Mouse (Mus musculus) lung, embryonic 15.5 days (tissue): ENCODE measurements around the gene Lrrn1. TPM values are rescaled to one million over a fixed set of nuclear protein-coding genes. Genes with fewer than 3 reads are reported as not detected.

ENCODE experiments used
- ATAC-seq: fragments of 200-750 bp; cut with Nextera tagmentation; 2 replicates; pipeline ENCODE4 v1.8.0; 2017; ENCODE audit warnings: moderate number of reproducible peaks, borderline replicate concordance; ENCODE audit not compliant: low FRiP score, low TSS enrichment; ENCODE audit errors: extremely low read depth
- H3K27ac ChIP-seq: fragments of 300-500 bp; sonication (generic); 2 replicates; pipeline ENCODE4 v1.5.1; 2015; ENCODE audit warnings: moderate library complexity, mild to moderate bottlenecking, inconsistent platforms
- H3K27me3 ChIP-seq: fragments of 300-500 bp; sonication (generic); 2 replicates; pipeline ENCODE4 v1.6.1; 2015; ENCODE audit warnings: inconsistent platforms
- H3K36me3 ChIP-seq: fragments of 300-500 bp; sonication (generic); 2 replicates; pipeline ENCODE4 v1.6.1; 2015; ENCODE audit warnings: inconsistent platforms
- H3K4me1 ChIP-seq: fragments of 300-500 bp; sonication (generic); 2 replicates; pipeline ENCODE4 v1.6.1; 2015; ENCODE audit warnings: inconsistent platforms
- H3K4me2 ChIP-seq: fragments of 300-500 bp; sonication (generic); 2 replicates; pipeline ENCODE4 v1.6.1; 2015; ENCODE audit warnings: inconsistent platforms, mild to moderate bottlenecking, moderate library complexity
- H3K4me3 ChIP-seq: fragments of 300-500 bp; sonication (generic); 2 replicates; pipeline ENCODE4 v1.5.1; 2015; ENCODE audit warnings: mild to moderate bottlenecking, inconsistent platforms
- H3K9ac ChIP-seq: fragments of 300-500 bp; sonication (generic); 2 replicates; pipeline ENCODE4 v1.6.1; 2015; ENCODE audit warnings: inconsistent platforms
- H3K9me3 ChIP-seq: fragments of 300-500 bp; sonication (generic); 2 replicates; pipeline ENCODE4 v1.6.1; 2016; ENCODE audit warnings: inconsistent platforms
- WGBS: fragments of 180-500 bp; shearing (Covaris S2); methylation state at CpG from one replicate; pipeline ENCODE4 v1.1.7; 2015; 5-methylcytosine and 5-hydroxymethylcytosine counted together
- polyA plus RNA-seq: library from polyadenylated mRNA; unstranded; fragments of >200 nt; fragmentation: Nextera tagmentation; extraction: Ambion mirVana; gene quantifications from 2 replicates; pipeline ENCODE4 v1.2.1, GENCODE M21; 2015

Lrrn1 gene
- polyA plus RNA-seq, 1 experiment from 2014 or later: 8.7 TPM

GRCm38 (mm10) chr6:107541918-107542317 lies 12.3 kb downstream of the Lrrn1 start:
- H3K27ac ChIP-seq: no peak overlapping the region
- ATAC-seq: no peak
- H3K4me1 ChIP-seq: no peaks in the 10 kb centered on the region
- H3K27me3 ChIP-seq: no peaks in the 10 kb centered on the region
- H3K36me3 ChIP-seq: no peaks in the 10 kb centered on the region
- no peak overlapping the region for H3K4me3 ChIP-seq
- H3K4me2 ChIP-seq: no peak overlapping the region
- WGBS: 48% methylated on average over 4 of the region's 4 CpGs
- H3K9ac ChIP-seq: no peak overlapping the region
- H3K9me3 ChIP-seq: no peaks in the 10 kb centered on the region

- no peak for ATAC-seq
Measured at GRCm38 (mm10) chr6:107546272-107546671, 16.7 kb downstream of the Lrrn1 start.

GRCm38 (mm10) chr6:107552511-107552910 lies 22.9 kb downstream of the Lrrn1 start:
- Histone ChIP-seq H3K4me2 (no peak overlapping the region), H3K4me1 (no peaks in the 10 kb centered on the region), H3K36me3 (no peaks in the 10 kb centered on the region), H3K4me3 (no peak overlapping the region), H3K9me3 (no peaks in the 10 kb centered on the region), H3K9ac (no peak overlapping the region), H3K27ac (no peak overlapping the region), H3K27me3 (no peaks in the 10 kb centered on the region)
- 79% methylated on average over 1 of the region's 1 CpGs for WGBS
- no peak for ATAC-seq

More at GRCm38 (mm10) chr6:107546272-107546671, 16.7 kb downstream of the Lrrn1 start:
- H3K9me3 ChIP-seq: no peaks in the 10 kb centered on the region
- H3K4me1 ChIP-seq: no peaks in the 10 kb centered on the region
- WGBS: 66% methylated on average over 2 of the region's 2 CpGs
- no peak overlapping the region for H3K9ac ChIP-seq
- H3K4me2 ChIP-seq: no peak overlapping the region
- no peaks in the 10 kb centered on the region for H3K27me3 ChIP-seq
- H3K36me3 ChIP-seq: no peaks in the 10 kb centered on the region
- H3K27ac ChIP-seq: no peak overlapping the region
- H3K4me3 ChIP-seq: no peak overlapping the region

- Histone ChIP-seq H3K4me3 (no peak overlapping the region), H3K4me1 (no peaks in the 10 kb centered on the region), H3K36me3 (no peaks in the 10 kb centered on the region), H3K27ac (no peak overlapping the region), H3K9ac (no peak overlapping the region), H3K9me3 (no peaks in the 10 kb centered on the region), H3K27me3 (no peaks in the 10 kb centered on the region), H3K4me2 (no peak overlapping the region)
- WGBS: 67% methylated on average over 5 of the region's 5 CpGs
- ATAC-seq: no peak
Measured at GRCm38 (mm10) chr6:107555364-107555763, 25.8 kb downstream of the Lrrn1 start.

GRCm38 (mm10) chr6:107556996-107557395 lies 27.4 kb downstream of the Lrrn1 start:
- ATAC-seq: no peak
- Histone ChIP-seq H3K4me3 (no peak overlapping the region), H3K9ac (no peak overlapping the region), H3K4me1 (no peaks in the 10 kb centered on the region), H3K9me3 (no peaks in the 10 kb centered on the region), H3K36me3 (no peaks in the 10 kb centered on the region), H3K27me3 (no peaks in the 10 kb centered on the region), H3K4me2 (no peak overlapping the region), H3K27ac (no peak overlapping the region)
- WGBS: 67% methylated on average over 3 of the region's 3 CpGs

- ATAC-seq: no peak
- WGBS: 89% methylated on average over 3 of the region's 3 CpGs
Measured at GRCm38 (mm10) chr6:107557806-107558205, 28.2 kb downstream of the Lrrn1 start.

GRCm38 (mm10) chr6:107562255-107562654 lies 32.7 kb downstream of the Lrrn1 start:
- ATAC-seq: no peak
- H3K27me3 ChIP-seq: no peaks in the 10 kb centered on the region

More at GRCm38 (mm10) chr6:107557806-107558205, 28.2 kb downstream of the Lrrn1 start:
- Histone ChIP-seq H3K9me3 (no peaks in the 10 kb centered on the region), H3K4me1 (no peaks in the 10 kb centered on the region), H3K36me3 (no peaks in the 10 kb centered on the region), H3K27ac (no peak overlapping the region), H3K4me2 (no peak overlapping the region), H3K9ac (no peak overlapping the region), H3K4me3 (no peak overlapping the region), H3K27me3 (no peaks in the 10 kb centered on the region)

GRCm38 (mm10) chr6:107566944-107567634 lies 37.5 kb downstream of the Lrrn1 start:
- no peaks in the 10 kb centered on the region for H3K36me3 ChIP-seq
- H3K4me3 ChIP-seq: no peak overlapping the region
- no peak overlapping the region for H3K9ac ChIP-seq
- H3K27ac ChIP-seq: peak overlapping the region; percentile 59
- peaks cover 9% of the 10 kb centered on the region; the same call in 1 of the 2 replicates for H3K4me1 ChIP-seq
- no peaks in the 10 kb centered on the region for H3K27me3 ChIP-seq
- 38% methylated on average over 12 of the region's 12 CpGs for WGBS
- H3K4me2 ChIP-seq: no peak overlapping the region
- no peaks in the 10 kb centered on the region for H3K9me3 ChIP-seq
- ATAC-seq: peak; percentile 55

More at GRCm38 (mm10) chr6:107562255-107562654, 32.7 kb downstream of the Lrrn1 start:
- Histone ChIP-seq H3K4me3 (no peak overlapping the region), H3K9ac (no peak overlapping the region), H3K4me1 (peaks cover 7% of the 10 kb centered on the region; the same call in 1 of the 2 replicates), H3K9me3 (no peaks in the 10 kb centered on the region), H3K4me2 (no peak overlapping the region), H3K27ac (no peak overlapping the region), H3K36me3 (no peaks in the 10 kb centered on the region)
- 73% methylated on average over 2 of the region's 2 CpGs for WGBS

- peaks cover 5% of the 10 kb centered on the region; the same call in 1 of the 2 replicates for H3K4me1 ChIP-seq
- WGBS: 53% methylated on average over 3 of the region's 3 CpGs
- no peaks in the 10 kb centered on the region for H3K9me3 ChIP-seq
- H3K4me2 ChIP-seq: no peak overlapping the region
- H3K27ac ChIP-seq: no peak overlapping the region
- H3K9ac ChIP-seq: no peak overlapping the region
- no peaks in the 10 kb centered on the region for H3K36me3 ChIP-seq
- H3K27me3 ChIP-seq: no peaks in the 10 kb centered on the region
- H3K4me3 ChIP-seq: no peak overlapping the region
- ATAC-seq: no peak
Measured at GRCm38 (mm10) chr6:107574561-107574960, 45.0 kb downstream of the Lrrn1 start.

- H3K9ac ChIP-seq: no peak overlapping the region
- H3K9me3 ChIP-seq: no peaks in the 10 kb centered on the region
- no peaks in the 10 kb centered on the region for H3K27me3 ChIP-seq
- no peak overlapping the region for H3K4me3 ChIP-seq
- ATAC-seq: no peak
- H3K4me1 ChIP-seq: peaks cover 5% of the 10 kb centered on the region; the same call in 1 of the 2 replicates
- no peak overlapping the region for H3K27ac ChIP-seq
- 34% methylated on average over 3 of the region's 3 CpGs for WGBS
- no peak overlapping the region for H3K4me2 ChIP-seq
- H3K36me3 ChIP-seq: no peaks in the 10 kb centered on the region
Measured at GRCm38 (mm10) chr6:107575405-107575804, 45.8 kb downstream of the Lrrn1 start.

GRCm38 (mm10) chr6:107577309-107577708 lies 47.7 kb downstream of the Lrrn1 start:
- H3K9ac ChIP-seq: no peak overlapping the region
- WGBS: 94% methylated on average over 8 of the region's 8 CpGs
- no peak overlapping the region for H3K27ac ChIP-seq
- no peak for ATAC-seq
- H3K27me3 ChIP-seq: no peaks in the 10 kb centered on the region
- H3K36me3 ChIP-seq: no peaks in the 10 kb centered on the region
- H3K9me3 ChIP-seq: no peaks in the 10 kb centered on the region
- no peak overlapping the region for H3K4me2 ChIP-seq
- H3K4me3 ChIP-seq: no peak overlapping the region
- H3K4me1 ChIP-seq: peaks cover 5% of the 10 kb centered on the region; the same call in 1 of the 2 replicates

GRCm38 (mm10) chr6:107583759-107584383 lies 54.3 kb downstream of the Lrrn1 start:
- 97% methylated on average over 1 of the region's 1 CpGs for WGBS
- Histone ChIP-seq H3K4me2 (no peak overlapping the region), H3K4me3 (no peak overlapping the region), H3K9ac (no peak overlapping the region), H3K4me1 (no peaks in the 10 kb centered on the region), H3K27me3 (no peaks in the 10 kb centered on the region), H3K9me3 (no peaks in the 10 kb centered on the region), H3K36me3 (no peaks in the 10 kb centered on the region), H3K27ac (no peak overlapping the region)
- ATAC-seq: no peak
